Mouse (Mus musculus): ENCODE results near the gene Clec4a4.
"Not testable (repeated sequence)": the region's sequence is repeated elsewhere in the genome, so short reads cannot be mapped to it uniquely, and the experiment has no call there.

Clec4a4 gene

GRCm38 (mm10) chr6:122989876-122990437 is at the start of gene Clec4a4:
Gene Clec4a4, plus strand, starts transcription at chr6:122990367.
- no peak for DNase-seq (ENCODE audit: extremely low spot score)

- no peak for DNase-seq (ENCODE audit: extremely low spot score)
Observed at GRCm38 (mm10) chr6:122946760-122947159, 43.4 kb upstream of the Clec4a4 start.

GRCm38 (mm10) chr6:122952401-122952800 is 37.8 kb upstream of the Clec4a4 start, which contains the start of gene Clec4a3:
Gene Clec4a3, plus strand, starts transcription at chr6:122952515.
- DNase-seq (ENCODE audit: extremely low spot score) = no peak

GRCm38 (mm10) chr6:122964562-122964961 is 25.6 kb upstream of the Clec4a4 start:
- no peak for DNase-seq (ENCODE audit: extremely low spot score)

- no peak for DNase-seq (ENCODE audit: extremely low spot score)
Observed at GRCm38 (mm10) chr6:122969048-122969447, 21.1 kb upstream of the Clec4a4 start.

GRCm38 (mm10) chr6:123004696-123005095 is 14.5 kb downstream of the Clec4a4 start:
- not testable (repeated sequence) for DNase-seq (ENCODE audit: extremely low spot score)

- no peak for DNase-seq (ENCODE audit: extremely low spot score)
Observed at GRCm38 (mm10) chr6:123005591-123005990, 15.4 kb downstream of the Clec4a4 start.

DNA sequence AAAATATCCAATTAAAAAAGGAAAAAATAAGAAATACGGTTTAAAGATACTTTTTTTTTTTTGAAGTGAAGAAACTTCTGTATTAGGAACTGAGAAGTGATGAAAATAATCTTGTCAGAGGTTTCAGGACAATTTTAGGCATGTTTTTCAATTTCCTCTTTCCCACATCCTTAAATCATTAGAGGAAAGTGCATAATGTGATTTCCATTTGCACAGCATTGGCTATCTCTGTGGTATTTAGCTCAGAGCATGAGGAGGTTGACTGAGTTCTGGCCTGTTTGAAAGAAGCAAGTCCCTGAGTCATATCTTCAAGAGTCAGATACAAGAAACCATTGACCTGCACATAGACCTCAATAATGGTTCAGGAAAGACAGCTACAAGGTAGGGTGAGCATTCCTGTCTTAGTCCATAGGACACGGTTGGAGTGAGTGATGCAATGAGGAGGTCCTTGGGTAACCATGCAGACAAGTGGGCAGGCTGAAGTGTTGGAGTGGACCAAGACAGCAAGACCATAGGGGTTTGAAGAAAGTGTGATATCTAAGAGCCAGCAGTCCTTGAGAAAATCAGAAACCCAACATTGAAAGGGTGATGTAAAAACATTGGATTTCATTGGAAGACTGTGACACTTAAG is 59.7 kb downstream of the Clec4a4 start, which contains the start of gene Clec4b1:
Clec4b1 (plus strand) TSS at position 221 of the 631 bp plus-strand sequence.
- DNase-seq (ENCODE audit: extremely low spot score) = no peak

Measured in embryo, embryonic 9.5 days (tissue).